Mouse (Mus musculus): ENCODE measurements around the gene Cav1.

Cav1 gene

DNA sequence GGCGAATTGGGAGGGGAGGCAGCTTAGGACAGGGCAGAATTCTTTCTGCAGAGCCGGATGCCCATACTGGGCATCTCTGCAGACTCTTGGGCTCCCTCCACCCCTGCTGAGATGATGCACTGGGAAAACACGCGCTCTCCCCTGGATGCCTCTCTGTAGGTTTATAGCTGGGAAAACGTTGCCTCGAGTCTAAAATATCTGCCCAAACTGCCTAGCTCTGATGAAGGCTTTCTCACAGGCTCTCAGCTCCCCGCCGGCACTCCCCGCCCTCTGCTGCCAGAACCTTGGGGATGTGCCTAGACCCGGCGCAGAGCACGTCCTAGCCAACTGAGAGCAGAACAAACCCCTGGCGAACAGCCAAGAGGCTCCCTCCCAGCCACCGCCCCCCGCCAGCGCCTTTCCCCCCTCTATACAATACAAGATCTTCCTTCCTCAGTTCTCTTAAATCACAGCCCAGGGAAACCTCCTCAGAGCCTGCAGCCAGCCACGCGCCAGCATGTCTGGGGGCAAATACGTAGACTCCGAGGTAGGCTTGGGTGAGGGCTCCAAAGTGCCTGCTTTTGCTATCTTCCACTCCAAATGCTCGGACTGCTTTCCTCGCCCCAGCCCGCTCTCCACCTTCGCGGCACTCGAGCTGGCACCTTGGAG lies at the start of gene Cav1:
TSS of gene Cav1 (plus strand) at position 382 of the 648 bp plus-strand sequence.
- peak; percentile 64 for DNase-seq (ENCODE audit: low read depth, low spot score)

DNA sequence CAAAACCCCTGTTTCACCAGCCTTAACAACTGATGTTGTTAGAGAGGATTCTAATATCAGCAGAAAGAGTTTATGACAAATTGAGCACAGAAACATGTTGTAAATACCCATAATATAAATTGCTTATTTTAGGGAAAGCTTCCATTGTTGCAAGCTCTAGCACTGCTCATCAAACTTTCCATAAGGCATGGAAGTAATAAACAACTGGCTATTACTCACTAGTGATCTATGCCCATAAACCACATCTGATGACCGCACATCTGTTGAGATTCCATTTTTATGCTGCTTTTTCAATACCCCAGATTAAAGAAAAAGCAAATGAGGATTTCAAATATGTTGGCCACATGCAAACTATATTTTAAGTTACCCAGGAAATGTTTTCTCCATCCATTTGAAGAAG lies 48.0 kb upstream of the Cav1 start:
- no peak for DNase-seq (ENCODE audit: low read depth, low spot score)

DNA sequence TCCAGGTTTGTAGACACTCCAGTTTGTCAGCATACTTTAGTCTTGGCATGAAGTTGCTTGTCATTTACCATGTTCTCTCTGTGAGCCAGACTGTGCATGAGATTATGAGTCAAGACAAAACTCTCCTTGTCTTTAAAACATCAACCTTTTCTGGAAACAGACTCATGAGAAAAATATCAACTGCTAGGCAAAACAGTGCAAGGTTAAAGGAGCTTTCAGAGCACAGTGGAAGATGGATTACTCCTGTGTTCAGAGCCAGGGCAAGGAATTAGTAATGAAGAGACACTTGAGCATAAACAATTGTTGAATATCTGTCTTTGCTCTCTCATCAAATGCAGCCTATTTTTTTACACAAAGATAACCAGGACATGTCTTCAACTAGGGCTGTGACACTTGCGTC lies 47.2 kb upstream of the Cav1 start:
- no peak for DNase-seq (ENCODE audit: low read depth, low spot score)

DNA sequence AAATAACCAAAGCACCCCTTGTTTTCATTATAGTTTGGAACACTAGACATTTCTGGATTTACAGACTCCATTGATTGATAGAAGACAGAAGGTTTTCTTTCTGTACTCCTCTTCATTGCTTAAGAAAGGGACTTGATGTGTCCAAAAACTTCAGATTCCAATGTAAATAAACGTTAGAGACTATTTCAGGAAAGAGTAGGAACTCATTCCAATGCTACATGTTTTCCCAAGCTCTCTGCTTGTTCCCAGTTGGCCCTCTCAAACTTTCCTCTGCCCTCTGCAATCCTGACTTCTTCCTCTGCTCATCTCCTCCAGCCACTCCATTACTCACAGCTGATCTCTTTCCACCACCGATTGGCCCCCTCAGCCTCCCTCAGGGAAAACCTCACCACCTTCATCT lies 43.3 kb upstream of the Cav1 start:
- no peak for DNase-seq (ENCODE audit: low read depth, low spot score)

DNA sequence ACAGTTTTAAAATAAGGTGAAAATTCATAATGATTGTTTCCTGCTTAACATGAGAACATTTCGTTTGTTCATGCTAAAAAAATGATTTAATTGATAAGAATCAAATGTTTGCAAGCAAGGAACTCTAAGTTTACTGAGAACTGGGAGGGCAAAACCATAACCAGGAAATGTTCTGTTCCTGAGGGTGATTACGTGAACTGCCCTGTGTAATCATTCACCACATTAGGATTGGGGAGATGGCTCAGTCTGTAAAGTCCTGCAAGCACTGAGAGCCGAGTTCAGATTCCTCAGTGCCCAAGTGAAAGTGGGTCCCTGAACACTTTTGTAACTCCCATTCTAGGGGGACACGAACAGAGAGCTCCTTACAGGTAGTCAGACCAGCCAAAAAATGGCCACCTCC lies 41.1 kb upstream of the Cav1 start:
- no peak for DNase-seq (ENCODE audit: low read depth, low spot score)

DNA sequence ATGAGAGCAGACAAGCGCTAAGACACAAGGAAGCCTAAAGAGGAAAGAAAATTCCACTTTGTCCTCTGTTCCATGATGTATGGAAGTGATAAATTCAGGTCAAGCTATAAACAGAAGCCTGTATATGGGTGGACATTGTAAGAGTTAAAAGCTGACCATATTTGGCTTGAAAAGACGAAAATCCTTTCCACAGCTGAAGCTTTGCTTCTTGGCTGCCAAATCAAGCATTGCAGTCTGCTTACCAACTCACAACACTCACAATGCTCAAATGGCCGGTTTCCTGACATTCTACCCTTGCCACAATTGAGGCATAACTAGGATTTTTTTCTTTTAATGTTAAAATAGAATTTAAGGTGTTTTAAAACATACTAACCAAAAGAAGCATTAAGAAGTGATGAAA lies 39.7 kb upstream of the Cav1 start:
- no peak for DNase-seq (ENCODE audit: low read depth, low spot score)

DNA sequence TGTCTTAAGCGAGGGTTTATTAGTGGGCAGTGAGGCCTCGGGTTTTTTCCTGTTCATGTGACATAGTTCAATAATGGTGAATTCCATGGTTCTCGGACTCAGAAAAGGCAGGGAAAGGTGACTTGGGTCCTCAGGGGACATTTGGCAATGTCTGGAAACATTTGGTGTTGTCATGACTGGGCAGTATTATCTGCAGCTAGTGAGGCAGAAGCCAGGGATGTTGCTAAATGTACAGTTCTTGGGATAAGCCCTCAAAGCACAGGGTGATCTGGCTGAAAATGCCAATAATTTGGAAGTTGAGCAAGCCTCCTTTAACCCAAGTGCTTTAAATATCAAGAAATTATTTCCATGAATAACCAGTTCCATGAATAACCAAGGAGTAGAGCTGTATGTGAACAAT lies 27.8 kb upstream of the Cav1 start:
- DNase-seq (ENCODE audit: low read depth, low spot score), result no peak

DNA sequence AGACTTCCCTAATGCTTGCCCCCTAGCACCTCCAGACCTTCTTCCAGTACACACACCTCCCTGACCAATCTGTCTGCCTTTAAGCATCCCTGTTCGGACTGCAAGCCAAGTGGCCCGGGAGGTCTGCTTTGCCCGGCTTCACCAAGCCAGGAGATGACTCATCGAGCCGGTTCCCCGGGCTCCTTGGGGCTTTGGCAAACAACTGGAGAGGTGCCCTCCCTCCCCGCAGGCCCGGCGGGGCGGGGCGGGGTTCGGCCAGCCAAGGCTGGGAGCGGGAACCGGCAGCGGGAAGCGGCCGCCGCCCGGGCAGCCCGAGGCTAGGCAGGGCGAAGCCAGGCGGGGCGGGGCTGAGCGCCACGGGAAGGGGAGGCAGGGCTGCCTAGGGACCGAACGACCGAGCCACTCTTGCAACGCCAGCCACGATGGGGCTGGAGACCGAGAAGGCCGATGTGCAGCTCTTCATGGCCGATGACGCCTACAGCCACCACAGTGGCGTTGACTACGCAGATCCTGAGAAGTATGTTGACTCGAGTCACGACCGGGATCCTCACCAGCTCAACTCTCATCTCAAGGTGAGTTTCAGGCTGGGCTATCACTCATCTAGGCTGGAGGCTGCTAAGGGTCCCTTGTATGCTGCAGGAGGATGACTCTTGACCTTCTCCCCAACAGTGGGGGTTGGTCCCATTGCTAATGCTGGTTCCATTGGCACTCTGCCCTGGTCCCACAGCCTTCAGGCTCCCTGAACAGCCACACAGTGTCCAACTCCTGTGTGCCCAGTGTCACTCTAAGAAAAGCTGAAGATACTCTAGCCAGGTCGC lies 25.0 kb upstream of the Cav1 start, which contains the start of gene Cav2:
TSS of gene Cav2 (plus strand) at position 247 of the 818 bp plus-strand sequence.
- DNase-seq (ENCODE audit: low read depth, low spot score), result peak; percentile 27

DNA sequence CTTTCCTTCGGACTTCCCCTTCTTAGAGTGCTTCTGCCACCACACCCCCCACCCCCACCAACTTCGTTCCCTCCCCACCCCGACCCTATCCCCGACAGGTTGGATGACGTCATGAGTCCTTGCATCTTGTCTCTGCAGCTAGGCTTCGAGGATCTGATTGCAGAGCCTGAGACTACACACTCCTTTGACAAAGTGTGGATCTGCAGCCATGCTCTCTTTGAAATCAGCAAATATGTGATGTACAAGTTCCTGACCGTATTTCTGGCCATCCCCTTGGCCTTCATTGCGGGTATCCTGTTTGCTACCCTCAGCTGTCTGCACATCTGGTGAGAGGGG lies 24.4 kb upstream of the Cav1 start:
- no peak for DNase-seq (ENCODE audit: low read depth, low spot score)

DNA sequence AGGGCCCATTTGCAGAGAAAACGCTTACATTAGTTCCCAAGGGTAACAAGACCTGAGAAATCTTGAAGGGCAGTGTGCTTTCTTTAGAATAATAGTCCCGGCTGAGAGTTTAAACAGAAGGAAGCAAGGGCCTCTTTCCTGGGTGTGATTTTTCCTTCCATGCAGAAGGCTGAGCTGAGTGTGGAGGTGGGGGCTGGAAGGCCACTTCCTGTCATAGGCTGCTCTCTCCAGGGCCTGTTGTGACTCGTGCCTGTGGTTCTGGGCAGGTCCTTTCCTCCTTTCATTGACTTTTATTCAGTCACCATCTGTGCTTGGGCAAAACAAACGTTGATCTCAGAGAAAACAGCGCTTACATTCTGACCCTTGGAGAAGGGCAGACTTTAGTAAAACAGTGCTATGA lies 24.0 kb upstream of the Cav1 start:
- DNase-seq (ENCODE audit: low read depth, low spot score), result no peak

DNA sequence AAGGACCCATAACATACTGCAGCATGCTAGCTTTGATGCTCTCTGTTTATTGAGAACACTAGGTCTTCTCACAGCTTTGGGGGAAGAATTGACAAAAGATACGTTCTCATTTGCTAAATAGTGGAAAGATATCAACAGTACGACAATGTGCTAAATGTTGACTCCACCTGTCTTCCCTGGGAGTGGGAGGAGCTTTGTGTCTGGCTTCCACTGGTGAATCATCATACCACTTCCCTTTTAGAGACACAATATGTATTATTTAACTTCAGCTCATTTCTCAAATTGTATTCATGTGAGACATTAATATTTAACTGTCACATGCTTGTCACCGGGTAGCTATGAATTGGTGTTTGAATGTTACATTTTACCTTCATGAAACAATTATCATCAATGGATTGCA lies 22.3 kb upstream of the Cav1 start:
- DNase-seq (ENCODE audit: low read depth, low spot score), result no peak

DNA sequence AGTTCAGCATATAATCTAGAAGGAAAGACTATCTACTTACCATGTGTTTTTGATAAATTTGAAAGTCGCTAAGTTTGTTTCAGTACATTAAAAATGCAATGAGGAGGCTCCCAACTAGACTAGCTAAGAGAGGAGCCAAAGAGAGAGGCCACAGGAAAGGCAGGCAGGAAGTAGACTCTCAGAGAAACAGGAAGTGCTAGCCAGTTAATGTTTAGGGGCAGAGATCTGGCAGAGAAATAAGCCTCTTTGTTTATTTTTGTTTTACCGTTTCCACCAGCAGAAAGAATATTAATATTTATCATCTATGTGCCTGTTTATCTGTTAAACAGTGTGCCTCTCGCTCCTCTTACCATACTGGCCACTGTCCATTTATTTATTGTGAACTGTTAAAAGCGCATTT lies 19.8 kb upstream of the Cav1 start:
- no peak for DNase-seq (ENCODE audit: low read depth, low spot score)

DNA sequence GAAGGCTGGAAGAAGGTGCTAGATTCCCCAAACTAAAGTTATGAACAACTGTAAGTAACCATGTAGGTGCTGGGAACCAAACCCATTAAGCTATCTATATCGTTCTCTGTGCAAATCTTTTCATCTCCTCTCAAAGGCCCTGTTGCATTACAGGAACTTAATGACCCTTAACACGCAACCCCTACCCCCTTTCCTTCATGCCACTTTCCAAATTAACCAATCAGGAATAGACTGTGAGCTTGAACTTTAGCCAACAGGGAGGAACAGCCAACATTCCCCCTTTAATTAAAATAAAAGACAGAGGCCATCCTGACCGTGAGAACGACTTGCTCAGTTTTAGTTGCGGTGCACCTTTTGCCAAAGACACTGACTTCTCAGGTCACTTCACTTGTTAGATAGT lies 11.0 kb upstream of the Cav1 start:
- DNase-seq (ENCODE audit: low read depth, low spot score), result no peak

DNA sequence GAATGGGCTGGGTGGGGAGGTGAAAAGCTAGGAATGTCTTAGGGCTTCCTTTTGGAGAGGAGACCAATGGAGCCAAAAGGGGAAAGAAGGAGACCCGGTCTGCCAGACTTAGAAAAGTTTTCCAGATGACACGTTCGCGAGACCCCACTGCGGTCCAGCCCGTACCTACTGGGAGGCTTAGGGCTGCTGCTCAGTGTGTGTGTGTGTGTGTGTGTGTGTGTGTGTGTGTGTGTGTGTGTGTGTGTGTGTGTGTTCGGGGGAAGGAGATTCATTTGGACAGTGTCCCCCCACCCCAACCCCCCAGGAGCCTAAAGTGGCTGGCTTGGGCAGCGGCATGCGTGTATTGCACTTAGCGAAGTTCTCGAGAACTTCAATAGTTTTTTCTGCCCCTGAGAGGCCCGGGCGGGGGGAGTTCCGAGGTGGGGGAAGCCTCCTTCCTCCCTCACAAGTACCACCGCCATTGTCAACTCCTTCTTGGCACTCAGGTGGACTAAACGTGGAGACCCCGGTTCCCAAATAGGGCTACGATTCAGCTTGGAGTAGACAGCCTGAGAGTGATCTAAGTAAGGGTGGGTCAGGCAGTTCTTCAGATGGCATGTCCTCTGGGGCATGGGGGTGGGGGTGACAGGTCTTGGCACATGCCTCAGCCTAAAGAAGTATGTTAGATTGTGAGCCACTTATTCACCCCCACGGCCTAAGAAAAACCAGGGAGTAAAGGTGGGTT lies 629 bp downstream of the Cav1 start:
- DNase-seq (ENCODE audit: low read depth, low spot score), result no peak

DNA sequence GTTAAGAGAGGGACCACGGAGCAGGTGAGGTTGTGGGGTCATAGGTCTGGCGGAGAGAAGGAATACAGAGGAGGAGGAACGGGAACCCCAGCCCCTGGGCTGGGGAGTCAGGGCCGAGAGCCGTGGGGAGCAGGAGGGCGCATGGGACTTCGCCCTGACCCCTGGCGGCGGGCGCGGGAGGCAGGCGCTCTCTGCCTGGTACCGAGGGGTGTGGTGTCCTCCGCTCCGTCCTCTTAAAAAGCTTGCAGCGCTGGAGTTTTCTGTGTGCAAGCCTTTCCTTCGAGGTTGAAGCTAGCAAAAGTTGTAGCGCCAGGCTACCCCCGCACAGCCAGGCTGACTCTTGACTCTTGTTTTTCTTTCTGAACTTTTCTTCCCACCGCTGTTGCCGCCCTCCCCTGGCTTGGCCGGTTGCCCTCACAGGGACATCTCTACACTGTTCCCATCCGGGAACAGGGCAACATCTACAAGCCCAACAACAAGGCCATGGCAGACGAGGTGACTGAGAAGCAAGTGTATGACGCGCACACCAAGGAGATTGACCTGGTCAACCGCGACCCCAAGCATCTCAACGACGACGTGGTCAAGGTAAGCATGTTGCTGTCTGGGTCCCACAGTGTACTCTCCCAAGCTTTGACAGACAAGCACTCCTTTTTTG lies 1.5 kb downstream of the Cav1 start:
- peak; percentile 33 for DNase-seq (ENCODE audit: low read depth, low spot score)

DNA sequence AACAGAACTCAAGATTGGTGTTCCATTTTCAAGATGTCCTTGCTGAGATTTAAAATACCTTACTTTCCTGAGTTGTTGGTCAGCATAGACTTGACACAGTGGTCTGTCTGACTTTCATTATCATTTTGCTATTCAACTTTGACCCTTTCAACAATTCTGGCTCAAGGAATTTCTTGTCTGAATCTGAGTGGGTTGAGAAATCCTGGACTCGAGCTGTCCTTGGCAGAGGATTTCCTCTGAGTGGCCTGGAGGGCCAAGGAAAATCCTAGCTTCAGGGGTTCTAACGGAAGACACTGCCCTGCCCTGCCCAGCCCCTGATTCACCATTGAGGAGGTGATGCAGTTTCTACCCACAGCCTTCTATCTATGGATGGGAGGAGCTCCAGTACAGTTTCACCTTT lies 2.5 kb downstream of the Cav1 start:
- no peak for DNase-seq (ENCODE audit: low read depth, low spot score)

DNA sequence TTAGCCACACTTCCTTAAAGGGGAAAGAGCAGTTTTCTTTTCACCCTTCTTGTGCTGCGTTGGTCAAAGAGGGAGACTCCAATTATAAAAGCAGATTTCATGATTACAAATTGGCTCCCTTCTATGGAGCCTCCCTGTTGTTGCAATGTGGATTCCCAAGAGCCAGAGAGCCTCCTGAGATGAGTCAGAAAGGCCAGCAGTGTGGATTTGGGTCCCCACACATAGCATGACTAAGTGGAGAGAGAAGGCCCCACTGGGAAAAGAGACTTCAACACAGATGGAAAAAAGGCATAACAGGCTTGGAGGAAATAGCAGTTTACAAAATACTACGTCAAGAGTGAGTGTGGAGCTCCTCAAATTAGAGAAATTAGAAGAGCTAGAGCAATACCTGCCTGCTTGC lies 3.1 kb downstream of the Cav1 start:
- DNase-seq (ENCODE audit: low read depth, low spot score), result no peak

DNA sequence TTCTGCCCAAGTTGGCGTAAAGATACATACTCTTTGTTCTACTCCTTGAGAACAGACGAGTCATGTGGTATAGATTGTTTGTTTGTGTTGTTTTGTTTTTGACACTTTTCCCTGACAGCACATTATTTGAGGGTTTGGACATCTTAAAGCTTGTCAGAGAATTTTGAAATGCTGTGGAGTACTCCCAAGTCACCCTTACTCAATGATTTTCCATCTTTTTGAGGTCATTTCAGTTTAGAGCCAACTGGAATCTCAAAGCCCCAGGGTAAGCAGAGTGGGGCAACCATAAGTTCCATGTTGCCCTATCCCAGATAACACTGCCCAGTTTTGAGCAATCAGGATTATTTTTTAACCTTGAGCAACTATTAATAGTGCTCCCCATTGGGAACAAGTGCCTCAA lies 8.1 kb downstream of the Cav1 start:
- DNase-seq (ENCODE audit: low read depth, low spot score), result no peak

DNA sequence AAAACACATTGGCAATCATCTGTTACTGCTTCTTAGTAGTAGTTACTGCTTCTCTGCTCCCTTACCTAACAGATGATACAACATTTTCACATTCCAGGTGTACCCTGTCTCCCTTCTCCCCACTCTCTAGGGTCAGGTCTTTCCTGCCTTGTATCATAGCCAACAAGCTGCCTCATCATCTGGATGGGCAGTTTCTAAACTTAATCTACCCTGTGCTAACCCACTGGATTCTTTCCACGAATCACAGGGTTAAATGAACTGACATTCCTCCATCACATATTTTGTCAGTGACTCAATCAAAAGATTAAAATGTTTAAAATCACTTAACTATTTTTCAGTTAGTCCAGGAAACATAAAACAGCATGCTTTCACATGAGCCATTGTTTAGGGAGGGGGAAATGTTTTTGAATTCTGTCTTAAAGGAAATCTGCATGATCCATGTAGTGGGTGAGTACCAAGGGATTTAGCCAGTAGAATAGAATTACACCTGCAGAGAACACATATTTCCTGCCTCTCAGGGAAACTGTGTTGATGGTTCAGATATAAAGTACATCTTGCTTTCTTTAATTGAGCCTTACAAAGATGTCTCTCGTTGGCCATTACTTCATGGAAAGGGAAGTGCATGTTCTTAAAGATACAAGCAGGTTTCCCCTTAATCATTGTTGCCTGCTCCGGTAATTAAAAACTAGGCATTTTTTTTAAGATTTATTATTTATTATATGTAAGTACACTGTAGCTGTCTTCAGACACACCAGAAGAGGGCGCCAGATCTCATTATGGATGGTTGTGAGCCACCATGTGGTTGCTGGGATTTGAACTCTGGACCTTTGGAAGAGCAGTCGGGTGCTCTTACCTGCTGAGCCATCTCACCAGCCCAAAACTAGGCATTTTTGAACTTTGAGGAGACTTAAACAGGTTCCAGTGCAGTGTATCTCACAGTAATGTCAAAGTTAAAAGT lies 8.8 kb downstream of the Cav1 start:
- no peak for DNase-seq (ENCODE audit: low read depth, low spot score)

DNA sequence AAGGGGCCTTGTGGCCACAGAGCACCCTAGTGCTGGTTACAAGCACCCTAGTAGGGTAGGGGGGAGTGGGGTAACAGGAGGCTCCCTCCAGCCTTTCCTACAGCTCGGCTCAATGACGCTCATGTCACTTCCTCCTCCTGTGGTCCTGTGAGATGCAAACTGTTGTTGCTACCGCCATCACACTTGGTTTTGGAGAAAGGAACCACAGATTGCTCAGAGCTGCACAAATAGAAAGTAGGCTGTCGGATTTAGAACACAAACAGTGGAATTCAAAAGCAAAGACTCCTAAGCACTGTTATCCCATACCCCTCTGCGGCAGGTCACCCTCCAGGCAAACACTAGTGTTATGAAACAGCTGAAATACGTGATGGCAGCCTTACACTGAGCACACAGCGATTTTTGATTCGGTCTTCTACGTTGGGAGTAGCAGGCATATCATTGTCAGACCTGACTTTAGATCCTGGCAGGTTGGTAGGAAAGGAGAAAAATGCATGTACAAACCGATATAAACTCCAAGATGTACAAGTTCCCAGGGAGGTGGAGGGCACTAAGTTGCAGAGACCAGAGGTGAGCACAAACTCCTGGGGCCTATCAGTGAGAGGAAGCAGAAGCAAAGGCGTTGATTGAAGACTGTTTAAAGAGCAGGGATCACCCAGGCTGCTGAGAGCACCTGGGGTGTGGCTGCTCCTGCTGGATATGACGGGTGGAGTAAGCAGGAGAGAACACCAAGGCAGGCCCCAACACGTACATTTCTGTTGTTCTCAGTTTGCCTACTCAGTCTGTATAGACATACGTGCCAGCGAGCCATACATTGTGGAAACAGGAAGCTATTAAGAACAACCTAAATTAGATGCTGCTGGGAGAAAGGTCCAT lies 10.4 kb downstream of the Cav1 start:
- no peak for DNase-seq (ENCODE audit: low read depth, low spot score)

Measured in R1 (cell line).